19 mouse cellular contexts compared by ENCODE assay signal in genomic region chr5:149818812-149819211, GRCm38 (mm10).
"Had no signal": no experiment of that assay in that cellular context is flagged by ENCODE, and none has a peak within 500 bp of the region (broad histone marks: within the 10 kb centered on the region; RNA-seq: fewer than 3 reads in every experiment).

No protein-coding gene starts in this region.

- H3K9ac ChIP-seq: liver, embryonic 14.5 days; liver, postnatal 0 days; lung, embryonic 14.5 days; midbrain, embryonic 12.5 days; midbrain, embryonic 15.5 days; neural tube, embryonic 12.5 days; neural tube, embryonic 15.5 days had no signal

- H3K4me1 ChIP-seq: midbrain, embryonic 12.5 days; midbrain, embryonic 15.5 days; neural tube, embryonic 12.5 days; neural tube, embryonic 15.5 days had no signal

- H3K27me3 ChIP-seq: midbrain, embryonic 12.5 days; midbrain, embryonic 15.5 days; neural tube, embryonic 12.5 days; neural tube, embryonic 15.5 days had no signal

- H3K27ac ChIP-seq: layer of hippocampus, adult 2 months; liver, embryonic 14.5 days; macrophage; midbrain, embryonic 12.5 days; midbrain, embryonic 15.5 days; neural tube, embryonic 12.5 days; neural tube, embryonic 15.5 days had no signal

- ATAC-seq: liver, postnatal 0 days; lung, postnatal 0 days; midbrain, embryonic 15.5 days had no signal

- H3K4me2 ChIP-seq: lung, embryonic 14.5 days; midbrain, embryonic 12.5 days; midbrain, embryonic 15.5 days; neural tube, embryonic 12.5 days; neural tube, embryonic 15.5 days had no signal

- H3K4me3 ChIP-seq: layer of hippocampus, adult 2 months; midbrain, embryonic 12.5 days; midbrain, embryonic 15.5 days; neural tube, embryonic 12.5 days; neural tube, embryonic 15.5 days had no signal

- H3K36me3 ChIP-seq: midbrain, embryonic 12.5 days; midbrain, embryonic 15.5 days; neural tube, embryonic 12.5 days; neural tube, embryonic 15.5 days had no signal

- DNase-seq: kidney, adult 2 months; kidney, postnatal 14 days; kidney, postnatal 4 days; layer of hippocampus, adult 9-11 months; liver, postnatal 0 days; lung, embryonic 14.5 days; retina, postnatal 1 day; right cerebral cortex, postnatal 25 days; spleen, adult 18-20 months; thymus, adult 18-20 months; thymus, postnatal 36 days had no signal

- H3K9me3 ChIP-seq: midbrain, embryonic 12.5 days; midbrain, embryonic 15.5 days; neural tube, embryonic 12.5 days; neural tube, embryonic 15.5 days had no signal
